Mouse (Mus musculus) urinary bladder, postnatal 25 days (tissue): ENCODE measurements around the gene Snrnp70.

Experiments used
- DNase-seq: peaks from one replicate; pipeline ENCODE4 v3.0.0; 2022; ENCODE audit warnings: low spot score

Snrnp70 gene

DNA sequence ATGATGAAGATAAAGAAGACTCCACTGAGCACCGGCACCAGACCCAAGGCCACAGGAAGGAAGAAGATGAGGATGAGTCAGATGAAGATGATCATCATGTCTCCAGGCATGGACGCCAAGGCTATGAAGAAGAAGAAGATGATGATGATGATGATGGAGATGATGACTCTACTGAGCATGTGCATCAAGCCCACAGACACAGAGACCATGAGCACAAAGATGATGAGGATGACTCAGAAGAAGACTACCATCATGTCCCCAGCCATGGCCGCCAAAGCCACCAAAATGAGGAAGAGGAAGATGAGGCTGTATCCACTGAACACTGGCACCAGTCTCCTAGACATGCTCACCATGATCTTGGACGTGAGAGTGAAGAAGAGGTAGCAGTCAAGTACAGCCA is 59.2 kb downstream of the Snrnp70 start:
- no peak for DNase-seq

DNA sequence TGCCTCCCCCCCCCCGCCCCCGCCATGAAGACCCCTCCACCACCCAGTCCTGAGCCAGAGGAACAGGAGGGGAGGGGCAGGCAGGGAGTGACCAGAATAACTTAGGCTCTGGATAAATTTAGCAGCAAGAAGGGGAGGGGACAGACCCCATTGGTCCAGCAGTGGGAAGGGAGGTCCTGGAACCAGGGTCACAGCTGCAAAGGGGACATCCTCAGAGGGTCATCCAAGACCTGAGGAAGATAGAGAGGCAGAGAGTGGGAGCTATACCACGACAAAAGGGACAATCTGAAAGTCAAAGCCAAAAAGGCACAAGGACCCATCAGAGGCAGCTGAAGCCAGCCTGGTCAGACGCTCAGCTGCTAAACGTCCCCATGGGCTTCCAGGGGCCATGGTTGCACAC is 60.5 kb downstream of the Snrnp70 start, which contains the start of gene Hrc:
TSS of gene Hrc (plus strand) at position 235 of the 400 bp plus-strand sequence.
- no peak for DNase-seq

DNA sequence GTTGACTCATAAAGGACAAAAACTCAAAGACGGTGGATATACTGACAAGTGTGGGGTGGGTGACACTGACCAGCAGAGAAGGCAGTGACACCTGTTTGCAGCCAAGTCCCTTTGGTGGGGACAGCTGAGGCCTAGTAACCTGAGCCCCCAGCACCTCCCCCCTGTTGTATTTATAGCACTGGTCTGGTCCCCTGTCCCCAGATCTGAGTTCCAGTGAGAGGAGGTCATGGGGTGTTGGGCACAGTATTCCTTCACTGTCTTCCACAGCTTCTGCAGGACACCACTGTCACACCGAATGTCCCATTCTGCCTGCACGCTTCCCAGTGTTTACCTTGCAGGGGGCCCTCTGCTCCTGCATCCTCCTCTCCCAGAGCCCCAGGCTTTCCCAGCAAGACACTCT is 60.9 kb downstream of the Snrnp70 start:
- no peak for DNase-seq

DNA sequence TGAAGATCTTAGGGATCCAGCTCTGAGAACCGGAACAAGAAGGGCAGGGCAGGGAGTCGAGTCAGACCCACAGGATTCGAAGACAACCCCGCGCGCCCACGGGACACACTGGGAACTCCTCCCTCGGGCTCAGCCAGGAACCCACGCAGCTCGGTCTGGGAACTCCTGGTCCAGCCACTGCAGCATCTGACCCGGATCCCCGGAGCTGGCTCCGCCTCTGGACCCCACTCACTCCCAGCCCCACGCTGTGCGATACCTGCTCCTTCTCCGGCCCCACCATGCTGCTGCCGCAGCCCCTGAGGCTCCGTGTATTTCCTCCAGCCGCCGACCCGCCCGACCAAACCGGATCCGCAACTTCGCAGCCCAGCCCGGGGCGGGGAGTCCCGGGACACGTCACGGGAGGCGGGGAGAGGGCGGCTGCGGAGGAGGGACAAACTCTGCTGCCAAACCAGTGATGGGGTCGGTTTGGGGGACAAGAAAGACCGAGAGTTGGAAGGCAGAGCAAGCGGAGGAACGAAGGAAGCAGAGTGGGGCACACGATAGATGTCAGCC is 62.0 kb downstream of the Snrnp70 start, which contains the start of gene Trpm4:
TSS of gene Trpm4 (minus strand) at position 350 of the 552 bp plus-strand sequence.
- DNase-seq, result peak; percentile 93

DNA sequence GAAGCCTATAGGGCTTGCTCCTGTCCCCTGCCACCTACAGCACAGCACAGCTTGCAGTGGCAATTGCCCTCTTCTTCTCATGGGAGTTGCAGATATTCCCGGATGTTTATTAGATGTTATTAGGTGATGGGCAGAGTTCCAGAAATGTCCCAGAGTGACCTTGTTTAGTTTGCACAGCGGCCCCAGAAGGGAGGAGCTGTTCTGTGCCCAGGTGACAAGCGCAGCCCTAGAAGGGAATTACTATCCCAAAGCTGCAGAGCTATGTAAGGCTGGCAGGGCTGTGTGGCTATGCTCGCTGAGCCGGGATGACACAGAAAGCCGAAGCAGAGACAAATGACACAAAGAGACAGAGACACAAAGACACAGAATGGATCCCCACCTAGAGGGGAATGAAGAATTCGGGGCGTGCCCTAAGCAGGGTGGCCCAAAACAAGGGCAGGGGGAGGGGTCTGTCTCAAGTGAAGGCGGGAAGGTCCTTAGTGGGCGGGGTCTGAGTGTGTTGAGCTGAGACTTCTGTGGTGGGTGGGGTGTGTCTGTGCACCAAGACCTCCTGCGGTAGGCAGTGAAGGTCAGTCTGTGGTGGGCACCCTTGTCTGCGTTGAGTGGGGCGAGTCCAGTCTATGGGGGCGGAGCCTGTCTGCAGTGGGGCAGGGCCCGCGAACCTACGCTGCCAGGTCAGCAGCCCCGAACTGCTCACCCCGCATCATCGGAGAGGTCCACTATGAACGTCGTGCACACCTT is 62.7 kb downstream of the Snrnp70 start:
- peak; percentile 44 for DNase-seq

DNA sequence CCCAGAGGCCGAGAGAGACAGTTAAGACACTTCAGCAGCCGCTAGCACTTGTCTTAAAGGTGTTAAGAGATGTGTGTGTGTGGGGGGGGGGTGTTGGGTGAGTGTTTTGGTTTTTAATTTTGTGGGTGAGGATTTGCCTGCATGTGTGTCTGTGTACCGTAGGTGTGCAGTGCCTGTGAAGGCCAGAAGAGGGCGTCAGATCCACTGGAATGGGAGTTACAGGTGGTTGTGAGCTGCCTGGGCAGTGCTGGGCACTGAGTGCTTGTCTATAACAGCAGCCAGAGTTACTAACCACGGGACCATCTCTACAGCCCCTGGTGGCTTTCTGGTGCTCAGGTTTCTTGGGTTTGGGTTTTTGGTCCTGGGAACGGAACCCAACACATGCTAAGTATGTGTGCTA is 64.0 kb downstream of the Snrnp70 start:
- no peak for DNase-seq

DNA sequence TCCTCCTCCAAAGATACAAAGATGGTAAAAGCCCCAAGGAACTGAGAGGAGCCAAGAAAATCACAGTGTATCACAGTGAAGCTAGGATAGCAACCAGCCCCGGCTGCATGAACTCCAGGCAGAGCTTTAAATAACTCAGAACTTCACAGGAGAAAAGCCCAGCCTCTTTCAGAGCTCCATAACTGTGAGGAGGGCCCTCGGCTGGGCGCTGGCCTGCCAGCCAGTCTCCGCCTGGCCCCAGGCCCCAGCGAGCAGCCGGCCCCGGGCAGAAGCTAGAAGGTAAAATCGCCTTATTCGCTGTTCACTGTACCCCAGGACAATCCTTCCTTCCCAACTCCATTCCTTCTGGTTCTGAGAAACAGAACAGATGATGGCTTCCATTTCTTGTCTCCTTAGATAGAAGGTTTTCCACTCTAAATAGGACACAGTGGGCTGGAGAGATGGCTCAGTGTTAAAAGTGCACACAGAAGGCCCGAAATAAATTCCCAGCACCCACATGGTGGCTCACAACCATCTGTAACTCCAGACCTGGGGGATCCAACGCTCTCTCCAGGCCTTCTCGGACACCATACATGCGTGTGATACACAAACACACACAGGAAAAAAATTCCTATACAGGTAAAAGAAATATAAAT is 66.6 kb downstream of the Snrnp70 start:
- DNase-seq, result no peak
